Mouse (Mus musculus) CH12.LX (cell line): Measurements from ENCODE around the gene Astn2. TPM values are rescaled to one million over a fixed set of nuclear protein-coding genes. Genes with fewer than 3 reads are reported as not detected.

Source experiments
- DNase-seq: peaks from one replicate; pipeline ENCODE4 v3.0.0-alpha.2; 2013; ENCODE audit errors: extremely low read depth
- H3K27ac ChIP-seq: 2 replicates; pipeline ENCODE4 v1.5.1; 2012; ENCODE audit warnings: low read depth, mild to moderate bottlenecking, control low read depth, moderate library complexity; ENCODE audit not compliant: insufficient read depth
- H3K27me3 ChIP-seq: replicated peaks from 2 replicates; pipeline ENCODE3; 2012; ENCODE audit warnings: inconsistent platforms
- H3K36me3 ChIP-seq, 2 experiments: replicated peaks in 1 of 2; 2 replicates each; pipeline versions ENCODE3 to v1.6.1; 2012; ENCODE audit warnings: inconsistent platforms in 1 of 2, low read length in 1 of 2, mild to moderate bottlenecking in 1 of 2, mixed read lengths in 1 of 2, moderate library complexity in 1 of 2; ENCODE audit not compliant: control insufficient read depth in 1 of 2, insufficient read depth in 1 of 2
- H3K4me1 ChIP-seq, 2 experiments: 2 replicates each; pipeline ENCODE4 v1.6.1; 2012; ENCODE audit warnings: inconsistent platforms in 1 of 2, moderate library complexity in 1 of 2; ENCODE audit not compliant: insufficient read depth in 2 of 2, control insufficient read depth in 1 of 2
- H3K4me2 ChIP-seq: 2 replicates; pipeline ENCODE4 v1.6.1; 2012; ENCODE audit warnings: low read depth, mild to moderate bottlenecking, control low read depth; ENCODE audit not compliant: poor library complexity, insufficient read depth, severe bottlenecking
- H3K4me3 ChIP-seq, 3 experiments: fragments of 150-350 bp in 1 of 3; sonication (generic) in 1 of 3; replicated peaks in 1 of 3; 2 replicates each; pipeline versions ENCODE3 to v1.5.1; 2011 to 2012; ENCODE audit warnings: low read depth in 2 of 3, low read length in 2 of 3, mild to moderate bottlenecking in 2 of 3, moderate library complexity in 2 of 3, control low read depth in 1 of 3, improper control_type of control experiment in 1 of 3, inconsistent platforms in 1 of 3, mixed read lengths in 1 of 3; ENCODE audit not compliant: poor library complexity in 1 of 3
- H3K79me2 ChIP-seq: replicated peaks from 2 replicates; pipeline ENCODE4 v1.6.1; 2012; ENCODE audit warnings: mild to moderate bottlenecking, moderate library complexity; ENCODE audit not compliant: control insufficient read depth, poor library complexity, insufficient read depth, severe bottlenecking; ENCODE audit errors: extremely low read depth
- H3K9ac ChIP-seq: 2 replicates; pipeline ENCODE4 v1.6.1; 2012; ENCODE audit warnings: low read depth, mild to moderate bottlenecking, control low read depth, moderate library complexity; ENCODE audit not compliant: insufficient read depth
- H3K9me3 ChIP-seq: replicated peaks from 2 replicates; pipeline ENCODE3; 2012; ENCODE audit warnings: low read length, inconsistent platforms, mixed read lengths
- BHLHE40 ChIP-seq: IDR thresholded peaks from 2 replicates; pipeline ENCODE4 v1.6.1; 2011; ENCODE audit warnings: mild to moderate bottlenecking, low read depth, low read length, improper control_type of control experiment
- E2F4 ChIP-seq: IDR thresholded peaks from 2 replicates; pipeline ENCODE4 v1.6.1; 2011; ENCODE audit warnings: low read depth, low read length, improper control_type of control experiment; ENCODE audit not compliant: insufficient replicate concordance
- ELF1 ChIP-seq: IDR thresholded peaks from 2 replicates; pipeline ENCODE4 v1.6.1; 2014; ENCODE audit warnings: low read depth, mild to moderate bottlenecking, inconsistent platforms, low read length, improper control_type of control experiment
- EP300 ChIP-seq: IDR thresholded peaks from 2 replicates; pipeline ENCODE4 v1.6.1; 2011; ENCODE audit warnings: low read length, improper control_type of control experiment
- GABPA ChIP-seq: IDR thresholded peaks from 2 replicates; pipeline ENCODE4 v1.6.1; 2012; ENCODE audit warnings: low read depth, low read length, improper control_type of control experiment, inconsistent platforms; ENCODE audit not compliant: insufficient replicate concordance
- HCFC1 ChIP-seq: IDR thresholded peaks from 2 replicates; pipeline ENCODE4 v1.6.1; 2012; ENCODE audit warnings: low read depth, mild to moderate bottlenecking, inconsistent platforms, low read length, improper control_type of control experiment
- JUND ChIP-seq: conservative IDR thresholded peaks from 2 replicates; pipeline ENCODE4 v1.6.1; 2011; ENCODE audit warnings: low read depth, low read length, improper control_type of control experiment
- KAT2A ChIP-seq: IDR thresholded peaks from 2 replicates; pipeline ENCODE4 v1.6.1; 2012; ENCODE audit warnings: low read length, improper control_type of control experiment, inconsistent platforms; ENCODE audit not compliant: insufficient replicate concordance
- MAFK ChIP-seq: IDR thresholded peaks from 2 replicates; pipeline ENCODE4 v1.6.1; 2011; ENCODE audit warnings: low read length, improper control_type of control experiment; ENCODE audit not compliant: insufficient replicate concordance
- MAZ ChIP-seq: IDR thresholded peaks from 2 replicates; pipeline ENCODE4 v1.6.1; 2012; ENCODE audit warnings: low read depth, mild to moderate bottlenecking, inconsistent platforms, low read length, improper control_type of control experiment, moderate library complexity
- MEF2A ChIP-seq: IDR thresholded peaks from 2 replicates; pipeline ENCODE4 v1.6.1; 2014; ENCODE audit warnings: low read depth, mild to moderate bottlenecking, inconsistent platforms, low read length, improper control_type of control experiment, borderline replicate concordance
- MXI1 ChIP-seq: IDR thresholded peaks from 2 replicates; pipeline ENCODE4 v1.6.1; 2011; ENCODE audit warnings: mild to moderate bottlenecking, low read depth, low read length, improper control_type of control experiment
- MYC ChIP-seq: IDR thresholded peaks from 2 replicates; pipeline ENCODE4 v1.6.1; 2011; ENCODE audit warnings: low read depth, mild to moderate bottlenecking, improper control_type of control experiment, low read length
- PAX5 ChIP-seq: IDR thresholded peaks from 2 replicates; pipeline ENCODE4 v1.6.1; 2012; ENCODE audit warnings: low read length, inconsistent platforms, mixed read lengths
- POLR2A ChIP-seq: IDR thresholded peaks from 2 replicates; pipeline ENCODE4 v1.6.1; 2011; ENCODE audit warnings: low read depth, mild to moderate bottlenecking, improper control_type of control experiment, low read length
- POLR2AphosphoS2 ChIP-seq: IDR thresholded peaks from 2 replicates; pipeline ENCODE4 v1.6.1; 2011; ENCODE audit warnings: low read depth, low read length, improper control_type of control experiment
- RAD21 ChIP-seq: IDR thresholded peaks from 2 replicates; pipeline ENCODE4 v1.6.1; 2011; ENCODE audit warnings: low read depth, mild to moderate bottlenecking, low read length, improper control_type of control experiment, moderate library complexity
- RCOR1 ChIP-seq: conservative IDR thresholded peaks from 2 replicates; pipeline ENCODE4 v1.6.1; 2012; ENCODE audit warnings: low read depth, mild to moderate bottlenecking, inconsistent platforms, low read length, improper control_type of control experiment
- SIN3A ChIP-seq: IDR thresholded peaks from 2 replicates; pipeline ENCODE4 v1.6.1; 2012; ENCODE audit warnings: low read length, improper control_type of control experiment, inconsistent platforms
- UBTF ChIP-seq: IDR thresholded peaks from 2 replicates; pipeline ENCODE4 v1.6.1; 2012; ENCODE audit warnings: low read depth, mild to moderate bottlenecking, inconsistent platforms, low read length, improper control_type of control experiment, moderate library complexity
- ZC3H11A ChIP-seq: IDR thresholded peaks from 2 replicates; pipeline ENCODE4 v1.6.1; 2012; ENCODE audit warnings: low read depth, mild to moderate bottlenecking, inconsistent platforms, low read length, improper control_type of control experiment
- ZKSCAN1 ChIP-seq: IDR thresholded peaks from 2 replicates; pipeline ENCODE4 v1.6.1; 2012; ENCODE audit warnings: low read depth, inconsistent platforms, low read length, improper control_type of control experiment, borderline replicate concordance
- ZNF384 ChIP-seq: IDR thresholded peaks from 2 replicates; pipeline ENCODE4 v1.6.1; 2012; ENCODE audit warnings: low read depth, low read length, improper control_type of control experiment, inconsistent platforms
- dilution Hi-C: fragments of 300-500 bp; cut with MboI; formaldehyde crosslinking; loops from 2 replicates; pipeline ENCODE4 v1.14.3; 2020; ENCODE audit warnings: low sequenced_read_pairs; ENCODE audit not compliant: extremely low pct_unique_long_range_greater_than_20kb, extremely low pct_ligation_motif_present
- in situ Hi-C: fragments of 300-500 bp; cut with MboI; formaldehyde crosslinking; loops from 3 replicates; pipeline ENCODE4 v1.14.3; 2019; ENCODE audit warnings: low sequenced_read_pairs, low pct_ligation_motif_present, low pct_unique_long_range_greater_than_20kb, mixed read lengths
- polyA plus RNA-seq: library from polyadenylated mRNA; unstranded; fragments of >175 nt; gene quantifications from 2 replicates; pipeline ENCODE4 v1.2.1, GENCODE M21; 2012; ENCODE audit warnings: low read depth; ENCODE audit not compliant: insufficient read length
- total RNA-seq, 2 experiments: library from RNA; depleted of rRNA; stranded (reverse); fragments of 300-350 nt in 1 of 2; fragments of >200 nt in 1 of 2; gene quantifications; 2 replicates each; pipeline ENCODE4 v1.2.3; 2012 to 2014

The Astn2 gene
- total and polyA plus RNA-seq, 3 experiments, result not detected

DNA sequence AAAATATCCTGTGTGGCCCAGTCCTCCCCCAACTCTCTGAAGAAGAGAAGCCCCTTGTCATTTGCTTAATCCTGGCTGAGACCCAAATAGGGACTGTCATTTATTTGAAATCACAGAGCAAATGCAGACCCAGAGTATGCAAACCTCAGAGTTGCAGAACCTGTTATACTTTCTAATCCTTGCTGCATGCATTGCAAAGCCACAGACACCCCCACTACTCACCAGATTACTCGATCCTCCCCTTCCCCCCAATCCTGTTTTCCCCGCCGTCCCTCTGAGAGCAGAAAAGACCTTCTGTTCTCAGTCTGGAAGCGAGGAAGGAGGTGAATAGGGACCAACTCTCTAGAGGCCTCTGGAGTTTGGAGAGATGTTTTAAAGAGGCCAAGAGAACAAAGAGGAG, 13.9 kb downstream of the Astn2 start:
- no peaks in the 10 kb centered on the region for H3K4me1 ChIP-seq
- no peak overlapping the region for H3K9ac ChIP-seq
- H3K4me2 ChIP-seq, result no peak overlapping the region
- in situ Hi-C loops, result no loop called here
- no peak for TF ChIP-seq ELF1
- no peak for TF ChIP-seq KAT2A
- no peak for TF ChIP-seq UBTF
- TF ChIP-seq RAD21, result no peak
- TF ChIP-seq RCOR1, result no peak
- TF ChIP-seq MAZ, result no peak
- no peak for TF ChIP-seq GABPA
- TF ChIP-seq ZNF384, result no peak
- no peak for TF ChIP-seq PAX5
- TF ChIP-seq EP300, result no peak
- no peak overlapping the region for H3K27ac ChIP-seq
- H3K79me2 ChIP-seq, result no peaks in the 10 kb centered on the region
- H3K4me3 ChIP-seq, result no peak overlapping the region
- H3K9me3 ChIP-seq, result peaks cover 45% of the 10 kb centered on the region
- no peaks in the 10 kb centered on the region for H3K36me3 ChIP-seq
- H3K27me3 ChIP-seq, result no peaks in the 10 kb centered on the region
- no peak for DNase-seq
- dilution Hi-C loops, result no loop called here

DNA sequence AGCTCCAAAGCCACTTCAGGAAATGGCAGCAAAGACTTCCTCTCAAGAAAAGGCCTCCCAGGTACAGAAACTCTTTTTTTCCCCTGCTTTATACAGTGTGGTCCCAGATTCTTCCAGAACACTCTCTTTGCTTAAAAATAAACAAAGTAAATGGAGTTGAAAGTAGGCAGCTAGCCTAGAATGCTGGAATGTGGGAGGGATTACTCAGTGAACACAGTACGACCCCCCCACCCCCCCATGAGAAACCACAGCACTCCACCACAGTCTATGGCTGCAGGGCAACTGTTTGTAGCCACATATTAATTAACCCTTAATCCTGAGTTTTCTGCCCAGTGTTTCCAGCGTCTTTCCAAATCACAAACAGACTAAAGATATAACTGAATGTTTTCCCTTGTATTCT, 25.8 kb downstream of the Astn2 start:
- no peaks in the 10 kb centered on the region for H3K27me3 ChIP-seq
- dilution Hi-C loops, result no loop called here
- H3K79me2 ChIP-seq, result no peaks in the 10 kb centered on the region
- no peak for TF ChIP-seq BHLHE40
- TF ChIP-seq JUND, result no peak
- no peak for TF ChIP-seq MEF2A
- no peak for TF ChIP-seq HCFC1
- TF ChIP-seq GABPA, result no peak
- TF ChIP-seq MAZ, result no peak
- no peak for TF ChIP-seq MYC
- TF ChIP-seq POLR2AphosphoS2, result no peak
- TF ChIP-seq MXI1, result no peak
- TF ChIP-seq ZC3H11A, result no peak
- TF ChIP-seq SIN3A, result no peak
- TF ChIP-seq ZKSCAN1, result no peak
- TF ChIP-seq E2F4, result no peak
- TF ChIP-seq RAD21, result no peak
- no peak for TF ChIP-seq MAFK
- no peak for TF ChIP-seq POLR2A
- no peak overlapping the region for H3K9ac ChIP-seq
- no peak for DNase-seq
- in situ Hi-C loops, result no loop called here
- no peak overlapping the region for H3K4me2 ChIP-seq
- H3K27ac ChIP-seq, result no peak overlapping the region
- no peak overlapping the region for H3K4me3 ChIP-seq
- H3K4me1 ChIP-seq, result no peaks in the 10 kb centered on the region
- peaks cover 43% of the 10 kb centered on the region for H3K9me3 ChIP-seq
- H3K36me3 ChIP-seq, result no peaks in the 10 kb centered on the region
